Mouse (Mus musculus) lung, embryonic 14.5 days (tissue): ENCODE results near the gene Smarca4. TPM values are rescaled to one million over a fixed set of nuclear protein-coding genes. Genes with fewer than 3 reads are reported as not detected.

Experiments used
- ATAC-seq: fragments of 200-750 bp; cut with Nextera tagmentation; 2 replicates; pipeline ENCODE4 v1.8.0; 2017; ENCODE audit warnings: mild to moderate bottlenecking, moderate TSS enrichment, moderate library complexity; ENCODE audit not compliant: insufficient read depth
- DNase-seq: peaks from one replicate; pipeline ENCODE4 v3.0.0-alpha.2; 2015
- H3K27ac ChIP-seq: fragments of 300-500 bp; sonication (generic); 2 replicates; pipeline ENCODE4 v1.5.1; 2014; ENCODE audit warnings: low read depth, mild to moderate bottlenecking, moderate library complexity
- H3K27me3 ChIP-seq: fragments of 300-500 bp; sonication (generic); 2 replicates; pipeline ENCODE4 v1.6.1; 2014; ENCODE audit warnings: low read length, control low read depth; ENCODE audit not compliant: insufficient read depth
- H3K36me3 ChIP-seq: fragments of 300-500 bp; sonication (generic); 2 replicates; pipeline ENCODE4 v1.6.1; 2014; ENCODE audit warnings: control low read depth; ENCODE audit not compliant: insufficient read depth
- H3K4me1 ChIP-seq: fragments of 300-500 bp; sonication (generic); 2 replicates; pipeline ENCODE4 v1.6.1; 2014; ENCODE audit warnings: antibody characterized with exemption, control low read depth; ENCODE audit not compliant: insufficient read depth
- H3K4me2 ChIP-seq: fragments of 300-500 bp; sonication (generic); 2 replicates; pipeline ENCODE4 v1.6.1; 2014; ENCODE audit warnings: mild to moderate bottlenecking
- H3K4me3 ChIP-seq: fragments of 300-500 bp; sonication (generic); 2 replicates; pipeline ENCODE4 v1.5.1; 2014; ENCODE audit warnings: low read depth, low read length
- H3K9ac ChIP-seq: fragments of 300-500 bp; sonication (generic); 2 replicates; pipeline ENCODE4 v1.6.1; 2014
- H3K9me3 ChIP-seq: fragments of 300-500 bp; sonication (generic); 2 replicates; pipeline ENCODE4 v1.6.1; 2016; ENCODE audit warnings: low read depth, low read length, control low read depth
- CTCF ChIP-seq: IDR thresholded peaks from 2 replicates; pipeline ENCODE4 v1.5.1; 2016; ENCODE audit warnings: antibody characterized with exemption, low read depth
- WGBS: fragments of 180-500 bp; shearing (Covaris S2); extraction: QIAGEN DNeasy Blood & Tissue Kit; methylation state at CpG from one replicate; pipeline ENCODE4 v1.1.7; 2014; 5-methylcytosine and 5-hydroxymethylcytosine counted together
- polyA plus RNA-seq: library from polyadenylated mRNA; unstranded; fragments of >200 nt; fragmentation: Nextera tagmentation; extraction: Ambion mirVana; gene quantifications from 2 replicates; pipeline ENCODE4 v1.2.1, GENCODE M21; 2014

Smarca4 gene
- polyA plus RNA-seq, 1 experiment from 2014 or later = 114 TPM

GRCm38 (mm10) chr9:21703494-21703893 is 87.5 kb downstream of the Smarca4 start:
- Histone ChIP-seq H3K4me2 (no peak overlapping the region), H3K27ac (no peak overlapping the region), H3K9me3 (no peaks in the 10 kb centered on the region), H3K4me3 (no peak overlapping the region), H3K9ac (no peak overlapping the region), H3K4me1 (no peaks in the 10 kb centered on the region), H3K36me3 (peaks cover 94% of the 10 kb centered on the region), H3K27me3 (no peaks in the 10 kb centered on the region)
- WGBS = 89% methylated on average over 7 of the region's 7 CpGs
- ATAC-seq (no peak), DNase-seq (no peak)
- no peak for TF ChIP-seq CTCF

- no peaks in the 10 kb centered on the region for H3K9me3 ChIP-seq
- ATAC-seq = no peak
- WGBS = 73% methylated on average over 4 of the region's 4 CpGs
- H3K27me3 ChIP-seq = no peaks in the 10 kb centered on the region
- H3K4me2 ChIP-seq = no peak overlapping the region
- no peak for DNase-seq
- no peak overlapping the region for H3K27ac ChIP-seq
- no peaks in the 10 kb centered on the region for H3K4me1 ChIP-seq
- no peak overlapping the region for H3K9ac ChIP-seq
- peaks cover 68% of the 10 kb centered on the region for H3K36me3 ChIP-seq
- H3K4me3 ChIP-seq = no peak overlapping the region
- TF ChIP-seq CTCF = no peak
Measured at GRCm38 (mm10) chr9:21706085-21706484, 90.1 kb downstream of the Smarca4 start.

GRCm38 (mm10) chr9:21706586-21707265 is 90.8 kb downstream of the Smarca4 start:
- peaks cover 62% of the 10 kb centered on the region for H3K36me3 ChIP-seq
- no peak for DNase-seq
- TF ChIP-seq CTCF = no peak
- H3K4me1 ChIP-seq = no peaks in the 10 kb centered on the region
- 88% methylated on average over 8 of the region's 8 CpGs for WGBS
- no peak overlapping the region for H3K27ac ChIP-seq
- no peaks in the 10 kb centered on the region for H3K27me3 ChIP-seq
- H3K9me3 ChIP-seq = no peaks in the 10 kb centered on the region
- no peak overlapping the region for H3K4me2 ChIP-seq
- no peak for ATAC-seq
- H3K4me3 ChIP-seq = no peak overlapping the region
- H3K9ac ChIP-seq = no peak overlapping the region

- Histone ChIP-seq H3K4me3 (no peak overlapping the region), H3K27ac (no peak overlapping the region), H3K4me2 (no peak overlapping the region), H3K27me3 (no peaks in the 10 kb centered on the region), H3K4me1 (no peaks in the 10 kb centered on the region), H3K9me3 (no peaks in the 10 kb centered on the region), H3K36me3 (peaks cover 36% of the 10 kb centered on the region), H3K9ac (no peak overlapping the region)
- ATAC-seq (no peak), DNase-seq (no peak)
- TF ChIP-seq CTCF = no peak
- 90% methylated on average over 3 of the region's 3 CpGs for WGBS
Measured at GRCm38 (mm10) chr9:21709340-21709739, 93.4 kb downstream of the Smarca4 start.

GRCm38 (mm10) chr9:21715298-21715697 is 99.3 kb downstream of the Smarca4 start:
- 59% methylated on average over 4 of the region's 4 CpGs for WGBS
- H3K4me3 ChIP-seq = no peak overlapping the region
- ATAC-seq (peak; percentile 72), DNase-seq (no peak)
- no peak overlapping the region for H3K4me2 ChIP-seq
- no peaks in the 10 kb centered on the region for H3K9me3 ChIP-seq
- no peak overlapping the region for H3K9ac ChIP-seq
- TF ChIP-seq CTCF = no peak
- no peaks in the 10 kb centered on the region for H3K4me1 ChIP-seq
- no peak overlapping the region for H3K27ac ChIP-seq
- H3K27me3 ChIP-seq = no peaks in the 10 kb centered on the region
- no peaks in the 10 kb centered on the region for H3K36me3 ChIP-seq

- Histone ChIP-seq H3K36me3 (no peaks in the 10 kb centered on the region), H3K27me3 (no peaks in the 10 kb centered on the region), H3K4me1 (no peaks in the 10 kb centered on the region), H3K9ac (no peak overlapping the region), H3K4me3 (no peak overlapping the region), H3K4me2 (no peak overlapping the region), H3K9me3 (no peaks in the 10 kb centered on the region), H3K27ac (no peak overlapping the region)
- 72% methylated on average over 2 of the region's 2 CpGs for WGBS
- ATAC-seq (no peak), DNase-seq (no peak)
- TF ChIP-seq CTCF = no peak
Measured at GRCm38 (mm10) chr9:21717015-21717414, 101.0 kb downstream of the Smarca4 start.

GRCm38 (mm10) chr9:21721036-21721435 is 105.1 kb downstream of the Smarca4 start:
- no peak for ATAC-seq

More at GRCm38 (mm10) chr9:21721036-21721435, 105.1 kb downstream of the Smarca4 start:
- H3K9ac ChIP-seq = no peak overlapping the region
- H3K4me1 ChIP-seq = peaks cover 6% of the 10 kb centered on the region; the same call in 1 of the 2 replicates
- H3K9me3 ChIP-seq = no peaks in the 10 kb centered on the region
- H3K4me2 ChIP-seq = no peak overlapping the region
- no peak for TF ChIP-seq CTCF
- H3K36me3 ChIP-seq = peaks cover 7% of the 10 kb centered on the region; the same call in 1 of the 2 replicates
- 52% methylated on average over 2 of the region's 2 CpGs for WGBS
- no peaks in the 10 kb centered on the region for H3K27me3 ChIP-seq
- no peak overlapping the region for H3K4me3 ChIP-seq
- no peak for DNase-seq
- no peak overlapping the region for H3K27ac ChIP-seq
